Mouse (Mus musculus) c-Kit-negative CD71-positive TER-119-positive erythroid progenitor cells, embryonic 14.5 days (primary cell): ENCODE data around the gene Gm20605.
"Not testable (repeated sequence)": the region's sequence is repeated elsewhere in the genome, so short reads cannot be mapped to it uniquely, and the experiment has no call there.

Experiments
- DNase-seq: peaks from one replicate; pipeline ENCODE4 v3.0.0-alpha.2; 2013; ENCODE audit warnings: low read depth, low spot score

Gm20605 gene

DNA sequence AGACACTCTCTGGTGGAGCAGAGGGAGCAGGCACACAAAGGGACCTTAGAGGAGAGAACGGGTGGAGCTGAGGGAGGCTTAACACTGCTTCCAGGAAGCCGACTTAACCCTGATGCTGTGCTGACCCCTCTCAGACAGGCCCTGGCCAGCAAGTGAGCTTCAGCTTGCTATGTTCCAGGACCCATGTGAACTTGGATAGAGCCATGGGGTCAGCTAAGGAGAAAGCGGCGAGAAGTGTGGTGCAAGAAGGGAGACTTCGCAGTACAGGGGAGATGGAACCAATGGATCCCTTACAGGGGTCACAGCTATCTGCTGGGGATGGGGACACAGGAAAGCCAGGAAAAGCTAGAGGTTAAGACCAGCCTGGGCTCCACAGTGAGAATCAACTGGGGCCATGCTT lies 15.9 kb upstream of the Gm20605 start:
- no peak for DNase-seq

DNA sequence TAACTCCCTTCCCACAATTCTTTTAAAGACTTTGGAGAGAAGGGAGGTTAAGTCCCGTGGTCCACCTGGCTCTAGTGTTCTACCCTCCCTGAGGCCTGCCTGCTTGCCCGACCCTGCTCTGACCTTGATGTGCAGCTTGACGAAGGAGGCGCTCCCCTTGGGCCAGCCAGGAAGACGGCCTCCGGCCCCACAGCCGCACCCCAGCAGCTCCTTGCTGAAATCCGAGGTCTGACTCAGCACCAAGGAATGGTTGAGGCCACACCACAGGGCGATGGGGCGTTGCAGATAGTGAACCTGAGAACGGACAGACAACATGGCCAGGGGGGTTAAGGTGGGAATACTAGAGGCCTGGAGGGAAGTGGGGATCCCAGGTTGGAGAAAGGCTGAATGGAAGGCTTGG lies 15.4 kb upstream of the Gm20605 start, which contains the start of gene Pcolce:
TSS of gene Pcolce (minus strand) at position 235 of the 400 bp plus-strand sequence.
- DNase-seq = no peak

DNA sequence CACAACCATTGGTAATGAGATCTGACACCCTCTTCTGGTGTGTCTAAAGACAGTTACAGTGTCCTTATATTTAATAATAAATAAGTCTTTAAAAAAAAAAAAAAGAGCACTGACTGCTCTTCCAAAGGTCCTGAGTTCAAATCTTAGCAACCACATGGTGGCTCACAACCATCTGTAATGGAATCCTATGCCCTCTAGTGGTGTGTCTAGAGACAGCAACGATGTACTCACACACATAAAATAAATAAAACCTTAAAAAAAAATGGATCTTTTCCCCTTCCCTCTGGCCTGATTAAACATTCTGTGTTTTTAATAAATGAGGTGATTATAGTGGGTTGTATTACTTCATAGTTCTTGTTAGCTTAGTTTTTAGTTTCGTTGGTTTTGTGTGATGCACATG lies 14.1 kb upstream of the Gm20605 start:
- DNase-seq = not testable (repeated sequence)

- DNase-seq = no peak
Measured at GRCm38 (mm10) chr5:137615347-137615746, 13.6 kb upstream of the Gm20605 start.

- DNase-seq = no peak
Measured at GRCm38 (mm10) chr5:137623937-137624530, 4.9 kb upstream of the Gm20605 start.

GRCm38 (mm10) chr5:137627991-137628390 lies 984 bp upstream of the Gm20605 start:
- no peak for DNase-seq

DNA sequence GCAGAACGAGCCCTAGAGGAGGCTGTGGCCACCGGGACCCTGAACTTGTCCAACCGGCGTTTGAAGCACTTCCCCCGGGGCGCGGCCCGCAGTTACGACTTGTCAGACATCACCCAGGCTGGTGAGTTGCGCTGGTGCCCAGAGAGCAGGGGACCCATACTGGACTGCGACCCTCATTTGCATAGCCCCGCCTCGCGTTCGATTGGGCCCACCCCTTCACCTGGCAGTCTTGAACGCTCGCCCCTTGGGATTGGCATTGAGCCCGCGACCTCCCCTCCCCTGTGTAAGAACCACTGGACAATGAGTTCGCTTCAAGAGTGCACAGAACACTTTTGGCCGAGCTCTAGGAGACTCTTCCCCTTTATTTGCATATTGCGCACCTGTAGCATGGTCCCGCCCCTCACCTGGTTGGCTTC lies 339 bp downstream of the Gm20605 start:
- DNase-seq = no peak

DNA sequence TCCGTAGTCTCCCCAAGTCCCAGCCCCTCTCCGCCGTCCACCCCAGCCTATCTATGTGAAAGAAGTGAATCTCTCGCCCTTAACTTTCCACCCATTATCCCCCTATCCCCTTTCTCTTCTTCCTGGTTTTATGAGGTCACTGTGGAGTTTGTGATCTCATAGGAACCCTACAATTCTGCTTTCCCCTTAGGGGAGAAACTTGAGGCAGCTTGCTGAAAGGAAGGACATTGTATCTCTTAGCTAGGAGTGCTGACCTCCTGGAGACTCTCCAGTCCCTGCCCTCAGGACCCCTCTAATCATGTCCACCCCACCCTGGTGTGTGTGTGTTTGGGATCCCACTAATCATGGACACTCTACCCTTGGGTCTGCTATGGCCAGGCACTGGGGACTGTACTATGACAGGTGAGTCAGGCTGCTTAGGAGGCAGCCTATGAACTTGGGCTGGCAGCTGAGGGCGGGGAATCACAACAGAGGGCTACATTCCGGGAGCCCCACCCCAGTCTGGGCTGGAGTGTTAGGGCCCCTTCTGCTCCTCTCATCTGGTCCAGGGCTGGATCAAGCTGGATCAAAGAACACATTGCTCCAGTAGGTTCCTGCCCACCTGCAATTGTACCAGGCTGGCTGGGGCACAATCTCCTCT lies 1.1 kb downstream of the Gm20605 start:
- DNase-seq = no peak

GRCm38 (mm10) chr5:137630602-137631001 lies 1.6 kb downstream of the Gm20605 start:
- DNase-seq = no peak

- DNase-seq = no peak
Measured at GRCm38 (mm10) chr5:137631171-137631570, 2.2 kb downstream of the Gm20605 start.

DNA sequence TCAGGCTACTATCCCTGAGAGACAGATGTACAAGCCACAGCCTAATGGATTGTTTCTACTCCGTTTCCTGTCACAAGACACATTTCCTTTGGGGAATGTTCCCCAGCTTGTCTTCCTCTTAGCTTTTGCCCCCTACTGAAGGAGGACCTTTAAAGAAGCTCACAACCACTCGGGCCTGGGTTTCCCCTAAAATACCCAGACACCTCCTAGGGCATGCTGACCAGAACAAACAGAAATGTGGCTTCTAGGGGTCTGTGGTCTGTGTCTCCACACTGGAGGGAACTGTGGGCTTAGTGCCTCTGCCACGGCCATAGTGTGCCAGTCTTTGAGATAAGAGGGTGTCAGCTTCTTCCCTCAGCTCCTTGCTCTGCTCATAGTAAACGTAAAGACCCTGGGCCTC lies 2.6 kb downstream of the Gm20605 start:
- DNase-seq = no peak

GRCm38 (mm10) chr5:137633397-137634084 lies 4.6 kb downstream of the Gm20605 start:
- DNase-seq = no peak

GRCm38 (mm10) chr5:137639472-137639871 lies 10.5 kb downstream of the Gm20605 start:
- DNase-seq = no peak

DNA sequence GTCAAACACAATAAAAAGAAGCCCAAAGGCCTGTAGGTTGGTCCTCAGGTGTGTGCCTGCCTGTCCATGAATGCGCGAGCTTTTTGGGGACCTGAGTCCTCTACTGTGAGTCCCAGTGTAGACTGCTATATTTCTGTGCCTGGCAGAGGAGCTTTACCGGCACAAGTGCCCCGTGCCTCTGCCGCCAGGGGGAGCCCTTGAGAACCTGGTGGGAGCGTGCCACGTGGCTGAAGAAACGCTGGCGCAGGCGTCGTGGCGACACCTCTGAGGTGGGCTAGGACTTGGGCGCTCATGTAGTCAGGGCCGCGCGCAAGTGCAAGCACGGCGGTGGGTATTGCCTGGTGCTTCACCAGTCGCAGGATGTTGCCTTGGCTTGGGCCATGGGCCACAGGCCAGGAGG lies 12.1 kb downstream of the Gm20605 start, which contains the start of gene Sap25:
TSS of gene Sap25 (plus strand) at position 281 of the 400 bp plus-strand sequence.
- DNase-seq = no peak

- DNase-seq = no peak
Measured at GRCm38 (mm10) chr5:137642886-137643285, 13.9 kb downstream of the Gm20605 start.

DNA sequence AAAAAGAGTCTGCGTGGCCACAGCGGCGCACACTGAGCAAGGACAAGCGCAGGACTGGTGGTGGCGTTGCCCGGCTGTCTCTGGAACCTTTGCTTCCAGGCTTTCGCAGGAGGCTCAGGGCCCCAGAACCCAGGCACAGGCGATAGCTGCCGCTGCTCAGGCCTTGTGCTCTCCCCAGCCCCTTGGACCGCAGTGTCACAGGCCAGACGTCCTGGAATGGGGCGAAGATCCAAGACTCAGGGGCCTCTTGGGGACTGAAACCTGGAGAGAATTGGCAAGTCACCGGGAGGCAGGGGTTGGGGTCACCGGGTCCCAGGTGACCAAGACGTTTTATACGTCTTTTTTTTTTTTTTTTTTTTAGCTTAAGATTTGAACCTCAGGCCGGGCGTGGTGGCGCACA lies 15.5 kb downstream of the Gm20605 start:
- DNase-seq = no peak

DNA sequence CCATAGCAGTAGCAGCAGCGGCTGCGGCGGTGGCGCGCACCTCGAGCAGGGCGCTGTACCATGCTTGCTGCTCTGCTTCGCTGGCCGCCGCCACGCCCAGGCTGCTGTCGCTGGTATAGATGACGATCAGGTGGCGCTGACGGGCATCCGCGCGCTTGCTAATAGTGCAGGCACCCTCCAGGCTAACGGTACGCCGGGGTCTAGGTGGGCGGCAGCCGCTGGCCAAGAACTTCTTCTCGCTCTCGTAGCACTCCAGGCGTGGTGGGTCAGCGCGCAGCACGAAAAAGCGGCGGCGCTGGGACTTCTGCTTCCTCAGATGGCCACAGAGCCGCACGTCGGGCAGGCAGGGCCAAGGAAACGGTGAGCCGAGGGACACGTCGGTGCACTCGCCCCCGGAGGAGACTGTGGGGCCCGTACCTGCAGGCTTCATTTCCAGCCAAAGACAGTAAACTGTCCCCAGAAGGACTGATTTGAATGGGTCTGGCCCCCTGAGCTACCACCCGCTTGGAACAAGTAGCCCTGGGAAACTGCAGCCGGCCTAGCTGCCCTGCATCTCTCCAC lies 16.2 kb downstream of the Gm20605 start:
- no peak for DNase-seq

DNA sequence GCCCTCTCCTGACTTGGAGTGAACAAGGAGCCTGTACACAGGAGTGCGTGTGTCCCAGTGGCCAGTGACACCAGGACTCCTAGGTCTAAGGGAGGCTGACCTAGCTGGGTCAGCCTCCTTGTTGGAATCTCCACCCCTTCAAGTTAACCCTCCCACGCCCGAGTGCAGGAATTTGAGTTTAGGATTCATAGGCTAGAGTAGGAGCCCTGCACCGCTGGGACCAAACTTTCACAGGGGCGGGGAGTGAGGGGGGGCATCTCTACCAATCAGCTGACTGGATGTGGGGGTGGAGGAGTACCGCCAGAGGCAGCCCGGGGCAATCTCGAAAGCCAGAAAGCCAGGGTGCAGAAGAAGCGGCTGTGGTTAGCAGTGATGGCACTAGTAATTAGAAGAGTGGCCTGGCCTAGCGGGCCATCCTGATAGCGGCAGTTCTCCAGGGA lies 16.7 kb downstream of the Gm20605 start, which contains the start of gene Irs3:
TSS of gene Irs3 (minus strand) at position 63 of the 440 bp plus-strand sequence.
- DNase-seq = no peak

DNA sequence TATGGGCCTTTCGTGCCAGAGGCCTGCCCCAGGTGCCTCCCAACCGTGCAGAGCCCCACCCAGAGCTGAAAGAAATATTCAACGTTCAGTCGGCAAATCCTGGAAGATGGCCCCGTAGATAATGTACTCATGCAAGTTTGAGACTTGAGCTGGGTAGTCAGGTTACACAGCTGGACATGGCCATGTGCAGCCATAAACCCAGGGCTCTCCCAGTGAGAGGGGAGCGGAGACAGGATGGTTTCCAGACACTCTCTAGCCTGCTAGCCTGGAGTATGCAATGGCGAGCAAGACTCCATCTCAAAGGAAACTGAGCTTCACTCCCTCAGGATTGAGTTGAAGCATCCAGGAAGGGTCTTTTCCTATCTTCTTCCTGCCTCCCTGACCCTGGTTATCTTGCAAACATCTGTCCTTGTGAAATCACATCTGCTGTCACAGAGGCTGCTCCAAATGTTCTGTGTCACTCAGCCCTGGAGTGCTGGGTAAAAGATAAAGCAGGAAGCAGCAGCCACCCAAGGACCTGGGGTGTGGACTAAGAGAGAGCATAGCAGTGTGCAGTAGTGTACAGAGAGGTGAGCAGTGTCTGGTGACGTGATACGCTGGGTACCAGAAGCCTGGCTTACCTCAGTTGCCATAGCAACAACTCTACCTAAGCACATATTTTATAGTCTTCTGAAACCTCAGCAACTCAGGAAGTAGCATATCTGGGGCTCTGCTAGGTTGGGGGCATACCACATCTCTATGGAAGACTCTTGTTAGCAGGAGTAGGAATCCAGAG lies 19.0 kb downstream of the Gm20605 start:
- no peak for DNase-seq

- DNase-seq = no peak
Measured at GRCm38 (mm10) chr5:137649251-137649650, 20.3 kb downstream of the Gm20605 start.
